Comparison of ENCODE assay signal across 13 mouse cellular contexts in genomic region chr17:71962746-71963145, GRCm38 (mm10).
A peak's percentile ranks its signal among the peaks of the same experiment; 100 is the strongest.
DNase-seq lines count a peak whose midpoint lies in the region; ATAC-seq lines count a peak whose summit lies in the region.
"Had no signal": no experiment of that assay in that cellular context is flagged by ENCODE, and none has a peak within 500 bp of the region (broad histone marks: within the 10 kb centered on the region; RNA-seq: fewer than 3 reads in every experiment).

No protein-coding gene starts in this region.

- H3K9me3 ChIP-seq in hindbrain, embryonic 16.5 days (ENCODE audit: control insufficient read depth, low read length): no peaks in the 10 kb centered on the region
- H3K9me3 ChIP-seq in hindbrain, embryonic 13.5 days: no peaks in the 10 kb centered on the region
- no peaks in the 10 kb centered on the region for H3K9me3 ChIP-seq in midbrain, embryonic 14.5 days (ENCODE audit: control insufficient read depth, low read length)
- H3K9me3 ChIP-seq: kidney, embryonic 15.5 days; limb, embryonic 15.5 days; lung, embryonic 15.5 days had no signal

- no peaks in the 10 kb centered on the region for H3K27me3 ChIP-seq in hindbrain, embryonic 16.5 days (replicated peaks; ENCODE audit: control insufficient read depth, insufficient read depth, low read length)
- 0 out of 2 replicates have a peak, but pooled peaks cover 3% of the 10 kb centered on the region for H3K27me3 ChIP-seq in hindbrain, embryonic 13.5 days
- no peaks in the 10 kb centered on the region for H3K27me3 ChIP-seq in midbrain, embryonic 14.5 days (ENCODE audit: control insufficient read depth, insufficient read depth, low read length)
- H3K27me3 ChIP-seq: lung, embryonic 15.5 days had no signal

- H3K27ac ChIP-seq in hindbrain, embryonic 16.5 days (ENCODE audit: low read depth, low read length): no peak overlapping the region
- H3K27ac ChIP-seq in hindbrain, embryonic 13.5 days: no peak overlapping the region
- no peak overlapping the region for H3K27ac ChIP-seq in midbrain, embryonic 14.5 days (replicated peaks; ENCODE audit: low read depth, low read length)
- H3K27ac ChIP-seq: kidney, embryonic 15.5 days; limb, embryonic 15.5 days; lung, embryonic 15.5 days had no signal

- H3K9ac ChIP-seq in hindbrain, embryonic 16.5 days (ENCODE audit: low read depth, low read length): no peak overlapping the region
- no peak overlapping the region for H3K9ac ChIP-seq in hindbrain, embryonic 13.5 days
- no peak overlapping the region for H3K9ac ChIP-seq in midbrain, embryonic 14.5 days (replicated peaks; ENCODE audit: low read length)
- H3K9ac ChIP-seq: kidney, embryonic 15.5 days; limb, embryonic 15.5 days; lung, embryonic 15.5 days had no signal

- peak overlapping the region; percentile 8; the same call in 1 of the 2 replicates for H3K4me2 ChIP-seq in hindbrain, embryonic 16.5 days (ENCODE audit: low read length)
- H3K4me2 ChIP-seq in hindbrain, embryonic 13.5 days: no peak overlapping the region
- peak overlapping the region; percentile 32 for H3K4me2 ChIP-seq in midbrain, embryonic 14.5 days (ENCODE audit: low read length)
- H3K4me2 ChIP-seq: kidney, embryonic 15.5 days; limb, embryonic 15.5 days; lung, embryonic 15.5 days had no signal

- intact Hi-C loops in gastrocnemius, postnatal 36 days (cut with DNase I): loop anchor here (10.0 kb wide), 1 partner anchor 822 kb away; no protein-coding TSS in a partner anchor

- no peak for ATAC-seq in hindbrain, embryonic 16.5 days
- ATAC-seq in hindbrain, embryonic 13.5 days (ENCODE audit: low FRiP score): no peak
- ATAC-seq in midbrain, embryonic 14.5 days (ENCODE audit: low FRiP score, low TSS enrichment): peak; percentile 48

- DNase-seq in brain, adult 2 months (ENCODE audit: low read depth, low spot score): peak; percentile 61
- peak; percentile 28 for DNase-seq in forelimb bud, embryonic 11.5 days (ENCODE audit: low read depth, low spot score)
- DNase-seq in midbrain, embryonic 14.5 days: peak; percentile 70
- DNase-seq in heart, adult 11 months: no peak
- DNase-seq in gastrocnemius, postnatal 36 days: no peak
- no peak for DNase-seq in kidney, postnatal 25 days
- DNase-seq: adrenal gland, postnatal 36 days; heart, postnatal 14 days had no signal

- peaks cover 3% of the 10 kb centered on the region; the same call in 1 of the 2 replicates for H3K4me1 ChIP-seq in hindbrain, embryonic 16.5 days (ENCODE audit: control insufficient read depth, insufficient read depth, low read depth, low read length)
- H3K4me1 ChIP-seq in hindbrain, embryonic 13.5 days (replicated peaks): peaks cover 20% of the 10 kb centered on the region
- H3K4me1 ChIP-seq in midbrain, embryonic 14.5 days (ENCODE audit: control insufficient read depth, insufficient read depth, low read length): peaks cover 23% of the 10 kb centered on the region
- H3K4me1 ChIP-seq: limb, embryonic 15.5 days; lung, embryonic 15.5 days had no signal

- no peak overlapping the region for H3K4me3 ChIP-seq in hindbrain, embryonic 16.5 days (ENCODE audit: low read length)
- H3K4me3 ChIP-seq in hindbrain, embryonic 13.5 days: no peak overlapping the region
- H3K4me3 ChIP-seq in midbrain, embryonic 14.5 days (replicated peaks; ENCODE audit: low read depth, low read length): no peak overlapping the region
- H3K4me3 ChIP-seq: kidney, embryonic 15.5 days; limb, embryonic 15.5 days; lung, embryonic 15.5 days had no signal

- WGBS in hindbrain, embryonic 16.5 days: 37% methylated on average over 9 of the region's 9 CpGs
- 45% methylated on average over 9 of the region's 9 CpGs for WGBS in hindbrain, embryonic 13.5 days
- 15% methylated on average over 9 of the region's 9 CpGs for WGBS in midbrain, embryonic 14.5 days

- H3K36me3 ChIP-seq in hindbrain, embryonic 16.5 days (ENCODE audit: control insufficient read depth, insufficient read depth, low read length): no peaks in the 10 kb centered on the region
- no peaks in the 10 kb centered on the region for H3K36me3 ChIP-seq in hindbrain, embryonic 13.5 days
- H3K36me3 ChIP-seq in midbrain, embryonic 14.5 days (ENCODE audit: control insufficient read depth, insufficient read depth, low read length): no peaks in the 10 kb centered on the region
- H3K36me3 ChIP-seq: kidney, embryonic 15.5 days; limb, embryonic 15.5 days; lung, embryonic 15.5 days had no signal

Comparison
In these comparisons a context has a peak if more than half of its experiments do, and no peak if none do; other contexts are left out.
1. DNase-seq: peak in brain, adult 2 months (single experiment), forelimb bud, embryonic 11.5 days (single experiment) and midbrain, embryonic 14.5 days (single experiment); none in heart, adult 11 months (single experiment), gastrocnemius, postnatal 36 days (0 of 2) and kidney, postnatal 25 days (0 of 2).